Mouse (Mus musculus): ENCODE data around the gene Rabl3.

DNA sequence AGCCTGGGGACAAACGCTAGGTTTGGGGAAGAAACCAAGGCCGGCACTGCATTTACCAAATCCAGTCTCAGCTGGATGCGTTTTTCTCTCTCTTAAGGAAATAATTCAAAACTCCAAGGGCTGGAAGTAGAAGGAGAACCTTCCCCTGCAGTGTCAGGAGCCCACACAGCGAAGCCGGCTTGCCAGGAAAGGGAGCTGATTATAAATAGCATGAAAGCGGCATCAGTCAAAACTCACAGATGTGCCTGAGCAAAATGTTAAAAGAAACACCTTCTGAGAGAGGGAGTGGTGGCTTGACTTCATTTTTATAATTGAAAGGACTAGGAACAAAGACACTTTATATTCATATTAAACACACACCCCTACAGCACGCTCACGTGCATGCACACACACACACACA is 70.6 kb downstream of the Rabl3 start:
- no peak for TF ChIP-seq CTCF (IDR thresholded peaks at IDR 0.05; ENCODE audit: extremely low read depth, insufficient read depth, insufficient read length, insufficient replicate concordance)
- no peak for TF ChIP-seq POLR2A (IDR thresholded peaks at IDR 0.05; ENCODE audit: low read depth, low read length)
